Mouse (Mus musculus) CD4-positive helper T cell, adult 2 months (primary cell): ENCODE results near the gene Armc7.
A peak's percentile ranks its signal among the peaks of the same experiment; 100 is the strongest.
"Not testable (repeated sequence)": the region's sequence is repeated elsewhere in the genome, so short reads cannot be mapped to it uniquely, and the experiment has no call there.

ENCODE experiments used
- DNase-seq: peaks from one replicate; pipeline ENCODE4 v3.0.0-alpha.2; 2012; ENCODE audit warnings: low read depth, missing footprints, low spot score

The Armc7 gene

DNA sequence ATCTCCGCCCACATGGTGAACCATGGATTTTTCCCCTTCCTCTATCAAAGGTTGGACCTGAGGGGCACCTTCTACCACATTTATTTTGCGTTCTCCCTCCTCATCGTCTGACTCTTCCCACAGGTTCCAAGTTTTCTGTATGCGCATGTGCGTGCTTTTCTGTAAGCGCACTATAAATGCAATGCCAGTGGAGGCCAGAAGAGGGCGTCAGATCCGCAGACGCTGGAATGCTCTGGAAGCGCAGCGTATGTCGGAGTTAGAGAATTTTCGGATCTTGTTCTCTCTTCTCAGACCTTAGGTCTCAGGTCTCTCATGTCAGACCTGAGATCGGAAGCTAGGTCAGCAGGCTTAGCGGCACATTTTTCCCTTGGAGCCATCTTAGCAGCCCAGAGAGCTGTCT lies 19.8 kb upstream of the Armc7 start:
- no peak for DNase-seq

DNA sequence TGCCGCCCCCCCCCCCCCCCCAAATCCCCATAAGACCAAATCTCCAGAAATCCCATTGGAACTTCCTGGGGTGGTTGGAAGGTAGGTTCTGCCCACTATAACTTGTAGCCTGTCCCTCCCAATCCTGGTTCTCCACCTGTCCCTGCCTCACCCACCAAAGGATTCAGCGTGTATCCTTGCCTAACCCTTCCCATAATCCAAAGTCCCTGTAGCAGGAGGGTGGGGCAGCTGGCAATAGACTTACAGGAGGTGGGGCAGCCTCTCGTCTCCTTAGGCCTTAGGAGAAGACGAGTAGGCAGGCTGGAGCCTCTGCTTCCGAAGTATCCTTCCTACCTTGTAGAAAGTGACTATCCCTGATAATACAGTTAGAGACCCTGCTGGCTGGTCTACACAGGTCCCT lies 19.3 kb upstream of the Armc7 start:
- DNase-seq, result no peak

DNA sequence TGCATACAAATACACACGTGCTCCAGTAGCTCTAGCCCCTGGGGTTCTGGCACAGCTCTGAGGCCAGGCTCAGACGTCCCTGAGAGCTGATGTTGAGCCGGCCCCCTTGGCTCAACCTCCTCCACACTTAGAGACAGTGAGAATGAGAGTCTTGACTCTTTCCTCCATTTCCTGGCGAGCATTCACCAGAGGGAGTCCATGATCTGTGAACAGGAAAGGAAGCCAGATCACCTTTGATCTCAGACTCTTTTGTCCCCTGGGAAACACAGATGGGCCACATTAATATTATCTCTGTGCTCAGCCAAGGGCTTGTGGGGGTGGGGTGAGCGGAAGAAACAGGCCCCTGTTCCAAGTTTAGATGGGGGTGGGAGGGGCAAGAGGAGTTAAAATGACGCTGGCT lies 18.1 kb upstream of the Armc7 start:
- DNase-seq, result no peak

DNA sequence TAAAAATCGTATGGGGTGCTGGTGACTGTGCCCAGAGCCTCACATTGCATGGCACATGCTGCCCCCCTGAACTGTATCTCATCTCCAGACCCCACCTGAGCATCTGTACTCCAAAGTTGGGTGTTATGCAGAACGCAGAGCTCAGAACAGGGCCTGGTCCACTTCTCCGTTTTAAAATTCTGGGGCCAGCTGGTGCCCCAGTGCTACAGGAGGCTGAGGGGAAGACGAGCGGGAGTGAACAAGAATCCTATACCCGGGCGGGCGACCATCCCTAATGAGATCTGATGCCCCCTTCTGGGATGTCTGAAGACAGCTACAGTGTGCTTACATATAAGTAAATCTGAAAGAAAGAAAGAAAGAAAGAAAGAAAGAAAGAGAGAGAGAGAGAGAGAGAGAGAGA lies 14.5 kb upstream of the Armc7 start:
- no peak for DNase-seq

DNA sequence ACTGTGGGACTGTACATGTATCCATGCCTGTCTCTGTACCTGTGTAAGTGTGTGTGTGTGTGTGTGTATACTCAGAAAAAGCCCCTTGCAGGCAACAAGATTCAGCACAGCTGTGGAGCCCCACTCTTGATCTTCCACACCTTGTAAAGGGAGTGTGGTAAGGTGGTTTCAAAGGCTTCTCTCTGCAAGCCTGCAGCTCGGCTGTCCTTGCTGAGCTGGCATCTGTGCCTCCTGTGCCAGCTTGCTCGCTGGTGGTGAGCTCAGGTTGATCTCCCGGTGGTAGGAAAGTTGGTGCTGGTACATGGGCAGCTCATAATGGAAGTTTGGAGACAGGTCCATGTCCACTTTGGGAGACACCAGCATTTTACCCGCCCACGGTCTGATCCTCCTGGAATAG lies 13.6 kb upstream of the Armc7 start:
- DNase-seq, result peak; percentile 62

DNA sequence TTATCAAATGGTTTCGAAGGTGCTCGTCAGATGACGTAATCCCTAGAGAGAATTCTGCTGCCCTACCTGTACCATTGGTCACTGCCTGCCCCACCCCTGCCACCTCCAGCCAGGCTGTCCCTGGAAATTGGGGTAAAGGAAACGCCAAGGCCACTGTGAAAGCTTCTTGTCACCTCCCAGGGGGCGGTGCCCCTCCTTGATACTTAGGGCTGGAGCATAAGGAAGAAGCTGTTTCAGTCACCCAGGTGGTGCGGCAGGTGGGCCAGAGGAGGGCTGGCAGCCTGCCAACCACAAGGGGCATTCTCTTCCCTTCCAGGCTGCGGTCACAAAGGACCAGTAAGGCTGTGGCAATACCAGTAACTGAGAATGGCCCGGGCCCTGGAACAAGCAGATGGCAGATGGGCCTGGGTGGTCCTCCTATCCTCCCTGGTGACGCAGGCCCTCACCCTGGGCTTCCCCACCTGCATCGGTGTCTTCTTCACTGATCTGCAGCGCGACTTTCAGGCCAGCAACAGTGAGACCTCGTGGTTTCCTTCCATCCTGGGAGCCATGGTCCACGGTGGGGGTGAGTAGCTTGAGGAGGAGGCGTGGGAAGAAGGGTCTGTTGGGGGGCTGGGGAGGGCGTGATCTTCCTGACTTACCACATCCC lies 13.1 kb upstream of the Armc7 start, which contains the start of gene Slc16a5:
Gene Slc16a5 (plus strand): TSS at position 232 of the 649 bp plus-strand sequence.
- DNase-seq, result peak; percentile 53

DNA sequence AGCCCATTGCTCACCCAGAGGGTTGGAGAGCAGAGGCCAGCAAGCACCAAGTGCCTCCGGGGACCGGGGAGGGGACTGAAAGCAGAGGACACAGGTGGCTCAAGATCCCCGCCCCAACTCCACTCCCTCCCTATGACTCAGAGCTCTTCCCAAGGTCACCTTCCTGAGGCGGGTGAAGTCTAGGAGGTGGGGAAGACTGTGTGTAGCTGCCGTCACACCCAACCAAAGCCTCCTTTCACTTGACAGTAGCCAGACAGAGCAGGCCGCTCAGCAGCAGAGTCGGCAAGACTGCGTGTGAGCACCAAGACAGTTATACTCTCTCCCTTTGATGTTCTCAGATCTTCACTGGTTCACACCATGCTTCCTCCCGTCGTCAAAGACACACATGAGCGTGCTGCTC lies 12.1 kb upstream of the Armc7 start:
- DNase-seq, result peak; percentile 81

DNA sequence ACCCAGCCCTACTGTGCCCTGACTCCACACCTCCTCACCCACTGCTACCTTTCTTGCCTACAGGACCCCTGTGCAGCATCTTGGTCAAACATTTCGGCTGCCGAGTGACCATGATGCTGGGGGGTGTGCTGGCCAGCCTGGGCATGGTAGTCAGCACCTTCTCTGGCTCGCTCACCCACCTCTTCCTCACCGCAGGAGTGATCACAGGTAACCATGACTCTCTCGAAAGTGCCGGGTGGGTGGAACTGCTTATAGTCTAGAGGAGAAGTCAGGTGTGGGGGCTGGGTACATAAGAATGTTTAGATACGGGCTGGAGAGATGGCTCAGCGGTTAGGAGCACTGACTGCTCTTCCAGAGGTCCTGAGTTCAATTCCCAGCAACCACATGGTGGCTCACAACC lies 10.6 kb upstream of the Armc7 start:
- DNase-seq, result peak; percentile 60

DNA sequence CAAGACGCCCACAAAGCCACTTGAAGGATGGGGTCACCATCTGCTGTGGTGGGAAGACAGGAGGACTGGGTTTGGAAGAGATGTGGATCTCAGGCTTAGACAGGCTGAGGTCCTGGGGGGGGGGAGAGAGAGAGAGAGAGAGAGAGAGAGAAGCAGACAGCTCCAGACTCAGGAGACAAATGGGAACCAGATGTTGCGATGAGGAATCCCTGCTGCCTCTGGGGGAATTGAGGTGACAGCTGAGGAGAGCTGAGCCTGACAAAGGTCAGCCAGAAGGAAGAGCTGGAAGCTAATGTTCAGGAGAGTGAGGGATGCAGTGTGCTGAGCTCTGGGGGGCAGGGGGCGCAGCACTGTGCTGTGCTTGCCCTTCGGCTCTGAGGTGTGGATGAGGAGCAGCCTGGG lies 8.2 kb upstream of the Armc7 start:
- DNase-seq, result no peak

DNA sequence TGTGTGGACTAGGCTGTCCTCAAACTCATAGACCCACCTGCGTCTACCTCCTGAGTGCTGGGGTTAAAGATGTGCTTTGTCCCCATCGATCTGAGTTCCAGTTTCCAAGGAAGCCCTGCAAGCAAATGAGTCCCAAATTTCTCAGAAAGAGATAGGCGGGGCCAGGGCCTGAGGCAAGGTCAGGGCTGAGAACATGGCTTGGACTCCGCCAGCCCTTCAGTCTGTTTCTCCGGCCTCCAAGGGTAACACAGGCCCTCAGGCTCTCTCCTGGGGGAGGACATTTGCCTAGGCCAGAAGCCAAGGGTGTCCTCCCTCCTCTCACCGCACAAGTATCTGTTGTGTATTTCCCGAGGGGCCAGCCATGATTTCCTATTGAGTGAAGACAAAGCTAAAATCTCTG lies 3.3 kb upstream of the Armc7 start:
- no peak for DNase-seq

DNA sequence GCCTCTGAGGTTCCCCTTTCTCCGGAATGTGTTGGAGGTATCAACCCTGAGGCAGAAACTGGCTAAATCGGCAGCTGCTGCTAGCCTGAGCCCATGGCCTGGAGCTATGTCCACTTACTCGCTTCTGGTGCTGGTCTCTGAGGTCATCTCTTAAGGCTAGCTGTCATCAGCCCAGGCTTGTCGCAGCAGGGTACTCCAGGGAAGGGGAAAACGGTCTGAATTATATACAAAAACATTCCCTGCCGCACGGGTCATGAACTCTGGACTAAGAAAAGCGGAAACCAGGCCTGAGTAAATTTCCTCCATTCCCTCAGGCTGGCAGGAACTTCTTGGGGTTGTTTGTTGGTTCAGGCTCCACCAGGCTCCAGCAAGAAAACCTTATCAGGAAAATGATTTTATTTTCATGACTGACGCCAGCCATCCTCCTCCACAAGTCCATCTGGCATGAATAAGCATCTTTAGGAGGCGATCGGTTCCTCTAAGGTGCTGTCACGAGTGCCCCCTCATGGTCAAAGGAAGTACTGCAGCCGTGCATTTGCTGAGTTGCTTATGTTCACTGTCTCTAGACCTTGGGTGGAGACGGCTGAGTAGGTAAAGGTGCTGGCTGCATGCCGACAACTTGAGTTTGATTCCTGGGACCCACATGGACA lies 1.7 kb upstream of the Armc7 start:
- peak; percentile 90 for DNase-seq

DNA sequence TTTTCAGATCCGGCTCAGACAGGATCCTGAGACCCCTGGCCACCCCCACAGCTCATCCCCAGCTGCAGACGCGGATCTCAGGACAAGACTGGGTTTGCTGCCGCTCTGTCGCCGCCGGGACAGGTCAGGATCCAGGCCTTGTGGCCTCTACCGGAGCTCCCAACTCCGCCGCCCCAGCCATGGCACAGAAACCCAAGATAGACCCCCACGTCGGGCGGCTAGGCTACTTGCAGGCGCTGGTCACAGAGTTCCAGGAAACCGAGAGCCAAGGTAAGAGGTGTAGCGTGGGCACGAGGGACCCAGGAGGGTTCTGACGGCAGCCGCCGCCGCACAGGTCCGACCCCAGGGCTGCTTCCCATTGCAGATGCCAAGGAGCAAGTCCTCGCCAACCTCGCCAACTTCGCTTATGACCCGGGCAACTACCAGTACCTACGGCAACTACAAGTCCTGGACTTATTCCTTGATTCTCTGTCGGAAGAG lies 331 bp downstream of the Armc7 start:
- no peak for DNase-seq

DNA sequence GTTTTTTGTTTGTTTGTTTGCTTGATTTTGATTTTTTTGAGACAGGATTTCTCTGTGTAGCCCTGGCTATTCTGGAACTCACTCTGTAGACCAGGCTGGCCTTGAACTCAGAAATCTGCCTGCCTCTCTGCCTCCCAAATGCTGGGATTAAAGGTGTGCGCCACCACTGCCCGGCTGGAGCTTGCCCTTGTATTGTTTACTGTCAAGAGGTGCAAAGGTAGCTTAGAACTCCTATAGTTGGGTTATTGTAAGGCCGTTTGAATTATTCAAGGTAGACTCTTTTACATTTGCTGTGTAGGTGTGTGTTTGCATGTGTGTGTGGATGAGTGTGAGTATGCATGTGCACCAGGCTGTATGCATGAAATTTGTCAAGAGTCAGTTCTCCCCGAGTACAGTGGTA lies 1.2 kb downstream of the Armc7 start:
- DNase-seq, result not testable (repeated sequence)

DNA sequence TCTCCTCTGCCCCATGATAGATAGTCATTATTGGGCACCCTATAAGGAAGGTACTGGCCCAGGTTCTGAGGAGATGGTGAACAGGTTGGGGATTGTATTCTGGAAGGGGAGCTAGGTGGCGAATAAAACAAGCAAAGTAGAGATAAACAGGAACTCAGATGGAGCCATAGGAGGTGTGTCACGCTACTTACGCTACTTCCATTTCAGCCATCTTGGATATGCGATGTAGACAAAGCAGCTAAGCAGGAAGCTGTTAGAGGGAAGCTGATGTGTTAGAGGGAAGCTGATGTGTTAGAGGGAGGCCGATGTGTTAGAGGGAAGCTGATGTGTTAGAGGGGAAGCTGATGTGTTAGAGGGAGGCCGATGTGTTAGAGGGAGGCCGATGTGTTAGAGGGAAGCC lies 1.9 kb downstream of the Armc7 start:
- peak; percentile 70 for DNase-seq

DNA sequence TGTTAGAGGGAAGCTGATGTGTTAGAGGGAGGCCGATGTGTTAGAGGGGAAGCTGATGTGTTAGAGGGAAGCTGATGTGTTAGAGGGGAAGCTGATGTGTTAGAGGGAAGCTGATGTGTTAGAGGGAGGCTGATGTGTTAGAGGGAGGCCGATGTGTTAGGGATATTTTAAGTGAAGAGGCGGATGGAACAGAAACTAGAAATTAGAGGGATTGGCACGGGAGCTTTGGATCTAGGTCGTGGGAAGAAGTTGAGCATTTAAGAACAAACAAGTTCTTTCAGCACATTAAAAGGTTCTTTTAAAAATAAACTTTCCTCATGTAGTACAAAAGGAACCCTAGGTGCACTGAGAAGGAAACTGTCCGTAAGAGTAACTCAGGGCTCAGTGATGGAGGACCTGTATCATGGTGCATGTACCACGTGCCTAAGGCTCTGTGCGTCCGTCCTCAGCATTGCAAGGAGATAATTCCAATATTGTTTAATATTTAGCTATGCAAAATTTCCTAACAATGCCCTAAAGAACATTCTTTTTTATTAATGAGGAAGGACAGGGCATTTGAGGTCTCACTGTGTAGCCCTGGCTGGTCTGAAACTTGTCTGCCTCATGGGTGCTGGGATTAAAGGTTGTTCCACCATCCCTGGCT lies 3.0 kb downstream of the Armc7 start:
- no peak for DNase-seq

DNA sequence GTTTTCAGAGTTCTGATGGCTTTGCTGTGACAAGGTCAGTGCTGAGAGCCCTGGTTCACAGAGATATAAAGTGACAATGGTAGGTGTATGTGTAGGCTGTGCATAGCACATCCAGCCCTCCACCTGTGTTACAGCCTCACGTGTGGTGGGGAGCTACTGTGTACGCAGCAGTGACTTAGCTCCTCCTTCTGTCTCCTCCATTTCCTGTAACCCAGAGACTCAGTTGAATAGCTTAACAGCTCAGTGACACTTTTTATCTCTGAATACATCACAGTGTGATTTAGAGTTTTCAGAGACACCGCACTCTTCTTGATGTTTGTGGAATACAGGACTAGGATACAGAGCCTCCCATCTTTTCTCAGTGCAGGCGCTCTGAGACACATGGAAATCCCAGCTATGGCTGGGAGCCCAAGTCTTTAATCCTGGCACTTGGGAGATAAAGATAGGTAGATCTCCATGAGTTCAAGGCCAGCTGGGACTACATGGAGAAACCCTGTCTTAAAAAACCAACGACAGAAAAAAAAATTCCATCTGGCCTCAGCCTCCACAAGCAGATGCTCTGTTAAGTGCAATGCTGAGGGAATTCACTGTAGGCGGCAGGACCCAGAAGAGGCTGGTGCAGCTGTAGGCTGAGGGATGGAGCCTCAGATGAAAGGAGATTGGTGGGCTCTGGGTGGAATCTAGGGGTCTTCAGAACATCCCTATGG lies 6.2 kb downstream of the Armc7 start:
- peak; percentile 78 for DNase-seq

DNA sequence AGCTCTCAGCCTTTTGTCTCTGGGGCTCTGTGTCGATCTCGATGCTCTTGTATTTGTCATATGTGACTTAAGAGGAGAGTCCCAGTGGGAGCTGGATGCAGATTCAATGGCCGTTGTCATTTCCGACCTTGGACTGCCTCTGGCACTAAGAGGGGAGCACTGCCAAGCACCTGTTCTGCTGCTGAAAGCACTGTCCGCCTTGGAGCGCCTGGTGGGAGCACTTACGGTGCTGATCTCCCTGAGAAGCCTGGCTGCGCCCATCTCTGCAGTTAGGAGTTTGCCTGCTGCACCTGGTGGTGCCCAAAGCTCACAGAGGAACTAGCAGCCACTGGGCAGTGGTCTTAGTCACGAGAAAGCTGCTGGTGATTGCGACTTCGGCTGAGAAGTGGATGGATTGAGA lies 7.8 kb downstream of the Armc7 start:
- DNase-seq, result no peak

DNA sequence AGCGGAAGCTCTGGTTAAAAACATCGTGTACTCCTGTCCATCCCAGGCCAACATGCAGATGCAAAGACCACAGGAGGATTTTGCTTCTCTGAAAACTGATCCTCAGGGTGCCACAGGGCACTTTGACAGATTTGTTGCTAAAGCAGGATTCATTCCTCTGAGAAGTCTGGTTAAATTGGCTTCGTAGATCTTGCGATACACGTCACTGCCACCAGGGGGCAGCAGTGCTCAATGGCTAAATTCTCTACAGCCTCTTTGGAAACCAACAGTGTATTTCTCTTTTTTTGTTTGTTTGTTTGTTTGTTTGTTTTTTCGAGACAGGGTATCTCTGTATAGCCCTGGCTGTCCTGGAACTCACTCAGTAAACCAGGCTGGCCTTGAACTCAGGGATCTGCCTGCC lies 8.3 kb downstream of the Armc7 start:
- DNase-seq, result peak; percentile 79

DNA sequence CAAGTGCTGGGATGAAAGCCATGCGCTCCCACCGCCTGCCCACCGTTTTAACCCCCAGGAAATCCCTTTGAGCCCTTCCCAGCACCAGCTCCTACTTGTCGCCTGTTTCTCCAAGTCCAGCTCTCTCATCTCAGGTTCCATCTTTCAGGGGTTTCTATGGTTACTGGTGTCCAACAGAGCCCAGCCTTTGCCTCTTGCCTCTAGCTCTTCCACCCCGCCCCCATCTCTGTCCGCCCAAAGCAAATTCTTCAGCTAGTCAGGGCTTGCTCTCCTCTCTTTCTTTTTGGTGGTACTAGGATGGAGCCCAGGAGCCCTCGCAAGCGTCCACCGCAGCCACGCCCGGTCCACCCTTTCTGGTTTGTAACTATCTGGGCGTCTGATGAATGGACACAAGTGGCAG lies 9.7 kb downstream of the Armc7 start:
- no peak for DNase-seq

DNA sequence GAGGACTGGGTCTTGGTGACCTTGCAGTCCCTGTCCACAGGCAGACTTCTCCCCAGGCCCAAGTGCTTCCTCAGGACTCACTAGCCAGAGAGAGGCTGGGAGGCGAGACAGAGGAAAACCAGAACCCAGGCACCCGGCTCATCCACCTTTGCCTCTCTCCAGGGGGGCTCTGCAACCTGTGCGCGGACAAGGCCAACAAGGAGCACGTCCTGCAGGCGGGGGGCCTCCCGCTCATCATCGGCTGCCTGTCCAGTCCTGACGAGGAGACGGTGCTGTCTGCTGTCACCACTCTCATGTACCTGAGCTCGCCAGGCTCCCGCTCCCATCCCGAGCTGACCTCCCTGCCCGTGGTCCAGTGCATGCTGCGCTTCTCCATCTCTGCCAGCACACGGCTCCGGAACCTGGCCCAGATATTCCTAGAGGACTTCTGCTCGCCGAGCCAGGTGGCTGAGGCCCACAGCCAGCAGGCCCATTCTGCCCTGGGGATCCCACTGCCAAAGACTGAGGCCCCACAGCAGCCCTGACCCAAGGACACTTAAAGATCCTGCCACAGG lies 13.2 kb downstream of the Armc7 start:
- no peak for DNase-seq

DNA sequence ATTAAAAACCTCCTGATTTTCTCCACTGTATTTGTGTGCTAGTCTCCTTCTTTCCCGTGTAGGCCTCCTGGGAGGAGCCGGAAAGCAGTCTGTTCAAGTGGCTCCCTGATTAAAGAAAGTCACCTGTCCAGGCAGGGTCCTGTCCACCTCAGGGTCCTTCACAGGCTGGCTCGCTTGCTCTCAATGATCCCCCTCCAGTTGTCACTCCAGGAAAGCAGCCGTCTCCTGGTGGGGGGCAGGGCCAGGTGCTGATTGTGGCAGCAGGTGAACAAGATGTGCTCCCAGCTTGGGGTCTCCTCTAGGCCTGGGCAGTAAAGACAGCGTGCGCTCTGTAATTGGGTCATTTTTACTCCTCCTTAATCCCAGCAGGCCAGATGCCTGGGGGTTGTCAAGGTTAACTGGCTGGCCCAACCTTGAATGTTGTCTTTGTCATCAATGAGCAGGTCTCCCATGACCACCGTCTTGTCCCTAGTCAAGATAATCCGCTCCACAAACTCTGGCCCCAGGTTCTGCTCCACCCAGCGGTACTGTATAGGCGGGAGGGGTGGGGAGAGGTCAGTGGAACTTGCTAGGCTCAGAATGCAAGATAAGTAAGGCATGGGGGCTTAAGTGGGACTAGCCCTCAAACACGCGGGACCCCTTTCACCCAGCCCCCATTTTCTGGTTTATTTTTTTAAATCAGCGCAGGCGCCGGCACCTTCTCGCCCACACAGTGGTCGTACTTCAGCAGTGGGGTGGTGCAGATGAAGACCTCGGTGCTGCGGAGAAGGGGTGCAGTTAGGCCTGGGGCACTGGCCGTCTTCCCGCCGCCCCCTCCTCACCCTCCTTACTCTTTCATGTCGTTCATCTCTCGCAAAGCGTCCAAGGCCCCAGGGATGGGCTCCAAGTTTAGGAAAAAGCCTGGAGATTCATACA lies 15.2 kb downstream of the Armc7 start:
- no peak for DNase-seq
